Mouse (Mus musculus) lung, postnatal 0 days (tissue): ENCODE results near the gene Slc7a15.

Experiments used
- CTCF ChIP-seq: IDR thresholded peaks from 2 replicates; pipeline ENCODE4 v1.5.1; 2016; ENCODE audit warnings: antibody characterized with exemption, mild to moderate bottlenecking
- EP300 ChIP-seq: IDR thresholded peaks from 2 replicates; pipeline ENCODE4 v1.6.1; 2016; ENCODE audit warnings: antibody characterized with exemption, mild to moderate bottlenecking, control low read depth

- no peak for TF ChIP-seq CTCF
- no peak for TF ChIP-seq EP300
Measured at GRCm38 (mm10) chr12:8631691-8632090, 32.8 kb upstream of the Slc7a15 start.
